Mouse (Mus musculus) hindbrain, embryonic 13.5 days (tissue): ENCODE measurements around the gene Cntn6. TPM values are rescaled to one million over a fixed set of nuclear protein-coding genes. Genes with fewer than 3 reads are reported as not detected.

Experiments used
- ATAC-seq: fragments of 200-750 bp; cut with Nextera tagmentation; 2 replicates; pipeline ENCODE4 v1.8.0; 2017; ENCODE audit warnings: moderate TSS enrichment; ENCODE audit not compliant: low FRiP score
- H3K27ac ChIP-seq: fragments of 300-500 bp; sonication (generic); 2 replicates; pipeline ENCODE4 v1.5.1; 2015; ENCODE audit warnings: inconsistent platforms, mild to moderate bottlenecking, moderate library complexity
- H3K27me3 ChIP-seq: fragments of 300-500 bp; sonication (generic); 2 replicates; pipeline ENCODE4 v1.6.1; 2015; ENCODE audit warnings: mild to moderate bottlenecking, inconsistent platforms
- H3K36me3 ChIP-seq: fragments of 300-500 bp; sonication (generic); 2 replicates; pipeline ENCODE4 v1.6.1; 2015; ENCODE audit warnings: mild to moderate bottlenecking, inconsistent platforms
- H3K4me1 ChIP-seq: fragments of 300-500 bp; sonication (generic); replicated peaks from 2 replicates; pipeline ENCODE4 v1.6.1; 2015; ENCODE audit warnings: inconsistent platforms
- H3K4me2 ChIP-seq: fragments of 300-500 bp; sonication (generic); 2 replicates; pipeline ENCODE4 v1.6.1; 2015; ENCODE audit warnings: inconsistent platforms, mild to moderate bottlenecking, moderate library complexity
- H3K4me3 ChIP-seq: fragments of 300-500 bp; sonication (generic); 2 replicates; pipeline ENCODE4 v1.5.1; 2015; ENCODE audit warnings: mild to moderate bottlenecking, inconsistent platforms
- H3K9ac ChIP-seq: fragments of 300-500 bp; sonication (generic); 2 replicates; pipeline ENCODE4 v1.6.1; 2015; ENCODE audit warnings: mild to moderate bottlenecking, inconsistent platforms
- H3K9me3 ChIP-seq: fragments of 300-500 bp; sonication (generic); 2 replicates; pipeline ENCODE4 v1.6.1; 2016; ENCODE audit warnings: inconsistent platforms
- WGBS: fragments of 180-500 bp; shearing (Covaris S2); methylation state at CpG from one replicate; pipeline ENCODE4 v1.1.7; 2015; 5-methylcytosine and 5-hydroxymethylcytosine counted together
- polyA plus RNA-seq: library from polyadenylated mRNA; unstranded; fragments of >200 nt; fragmentation: Nextera tagmentation; extraction: Ambion mirVana; gene quantifications from 2 replicates; pipeline ENCODE4 v1.2.1, GENCODE M21; 2015

Cntn6 gene
- polyA plus RNA-seq, 1 experiment from 2014 or later, result 4.6 TPM

DNA sequence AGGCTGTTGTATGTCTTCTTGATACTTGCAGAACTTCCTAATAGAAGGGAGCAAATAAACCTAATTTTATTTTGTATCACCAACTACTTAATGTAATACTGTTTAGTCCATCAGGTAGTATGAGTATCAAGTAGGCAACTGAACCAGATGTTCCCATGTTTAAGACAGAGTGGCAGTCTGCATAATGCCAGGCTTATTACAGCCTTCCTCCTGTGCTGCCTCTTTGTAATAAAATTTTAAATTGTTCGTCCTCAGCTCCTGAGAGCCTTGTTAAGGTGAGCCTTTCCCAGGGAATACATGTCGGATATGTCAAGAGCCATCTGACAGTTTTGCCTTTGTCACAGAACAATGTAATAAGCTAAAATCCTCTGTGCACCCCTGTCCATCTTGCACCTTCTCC is 294.9 kb downstream of the Cntn6 start:
- Histone ChIP-seq H3K4me1 (no peaks in the 10 kb centered on the region), H3K4me3 (no peak overlapping the region), H3K27me3 (no peaks in the 10 kb centered on the region), H3K4me2 (no peak overlapping the region), H3K9ac (no peak overlapping the region), H3K36me3 (no peaks in the 10 kb centered on the region), H3K27ac (no peak overlapping the region), H3K9me3 (no peaks in the 10 kb centered on the region)
- 69% methylated on average over 2 of the region's 2 CpGs for WGBS
- no peak for ATAC-seq

DNA sequence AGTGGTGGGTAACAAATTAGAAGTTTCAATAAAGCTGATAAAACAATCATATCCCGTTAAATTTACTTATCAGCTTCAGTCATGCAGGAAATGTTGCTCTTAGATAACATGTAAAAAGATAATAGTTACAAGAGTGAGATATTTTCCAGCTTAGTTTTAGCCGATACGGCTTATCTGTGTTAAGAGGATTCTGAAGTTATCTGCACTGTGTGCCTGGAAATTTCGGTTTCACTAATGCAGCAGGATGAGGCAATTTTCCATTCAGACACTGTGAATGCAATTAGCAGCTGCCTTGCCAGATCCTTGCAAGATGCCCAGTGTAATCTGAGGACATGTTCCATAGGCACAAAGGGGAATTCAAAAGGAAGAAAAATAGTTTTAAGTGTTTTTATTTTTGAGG is 315.9 kb downstream of the Cntn6 start:
- H3K4me3 ChIP-seq, result no peak overlapping the region
- no peak for ATAC-seq
- H3K36me3 ChIP-seq, result no peaks in the 10 kb centered on the region
- no peaks in the 10 kb centered on the region for H3K9me3 ChIP-seq
- H3K4me1 ChIP-seq, result no peaks in the 10 kb centered on the region
- no peak overlapping the region for H3K4me2 ChIP-seq
- no peaks in the 10 kb centered on the region for H3K27me3 ChIP-seq
- 73% methylated on average over 4 of the region's 4 CpGs for WGBS
- no peak overlapping the region for H3K27ac ChIP-seq
- H3K9ac ChIP-seq, result no peak overlapping the region

DNA sequence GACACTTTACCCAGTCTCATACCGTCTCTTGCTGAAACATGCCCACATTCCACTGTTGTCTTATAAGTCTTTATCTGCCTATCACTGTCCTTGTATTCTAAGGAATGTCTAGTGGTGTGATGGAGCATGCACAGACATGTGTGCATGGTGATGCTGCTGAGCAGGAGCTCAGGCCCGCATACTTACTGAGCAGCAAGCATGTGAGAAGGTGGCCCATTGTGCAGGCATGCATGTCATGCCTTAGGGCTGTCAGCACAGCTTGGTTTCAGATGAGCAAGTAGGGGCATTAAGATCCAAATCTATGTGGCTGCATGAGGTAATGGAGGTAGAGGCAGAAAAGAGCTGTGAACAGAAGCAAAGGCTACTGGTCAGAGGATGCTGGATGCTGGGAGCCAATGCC is 323.0 kb downstream of the Cntn6 start:
- Histone ChIP-seq H3K4me1 (no peaks in the 10 kb centered on the region), H3K9ac (no peak overlapping the region), H3K4me3 (no peak overlapping the region), H3K27ac (no peak overlapping the region), H3K4me2 (no peak overlapping the region), H3K27me3 (no peaks in the 10 kb centered on the region), H3K9me3 (no peaks in the 10 kb centered on the region), H3K36me3 (no peaks in the 10 kb centered on the region)
- WGBS, result 85% methylated on average over 2 of the region's 2 CpGs
- ATAC-seq, result no peak

DNA sequence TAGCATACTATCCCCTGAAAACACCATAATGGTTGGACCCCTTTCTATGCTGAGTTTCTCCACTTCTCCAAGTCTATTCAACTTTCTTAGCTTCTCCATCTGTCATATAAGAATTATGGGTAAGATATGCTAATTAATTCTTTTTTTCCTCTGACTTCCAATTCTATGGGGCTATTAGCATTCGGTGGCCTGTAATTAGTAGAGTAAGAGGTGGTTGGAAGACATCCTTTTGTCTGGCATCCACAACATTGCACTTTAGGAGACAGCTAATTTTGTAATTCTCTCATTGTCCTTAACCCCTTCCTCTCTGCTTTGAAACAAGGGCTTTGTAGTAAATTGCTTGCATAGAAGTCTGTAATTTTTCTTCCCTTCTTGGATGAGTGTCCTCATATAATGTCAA is 387.1 kb downstream of the Cntn6 start:
- H3K4me3 ChIP-seq, result no peak overlapping the region
- H3K9ac ChIP-seq, result no peak overlapping the region
- no peak for ATAC-seq
- WGBS, result 32% methylated on average over 1 of the region's 1 CpGs
- H3K4me2 ChIP-seq, result no peak overlapping the region
- H3K36me3 ChIP-seq, result no peaks in the 10 kb centered on the region
- H3K9me3 ChIP-seq, result no peaks in the 10 kb centered on the region
- no peak overlapping the region for H3K27ac ChIP-seq
- no peaks in the 10 kb centered on the region for H3K4me1 ChIP-seq
- no peaks in the 10 kb centered on the region for H3K27me3 ChIP-seq

DNA sequence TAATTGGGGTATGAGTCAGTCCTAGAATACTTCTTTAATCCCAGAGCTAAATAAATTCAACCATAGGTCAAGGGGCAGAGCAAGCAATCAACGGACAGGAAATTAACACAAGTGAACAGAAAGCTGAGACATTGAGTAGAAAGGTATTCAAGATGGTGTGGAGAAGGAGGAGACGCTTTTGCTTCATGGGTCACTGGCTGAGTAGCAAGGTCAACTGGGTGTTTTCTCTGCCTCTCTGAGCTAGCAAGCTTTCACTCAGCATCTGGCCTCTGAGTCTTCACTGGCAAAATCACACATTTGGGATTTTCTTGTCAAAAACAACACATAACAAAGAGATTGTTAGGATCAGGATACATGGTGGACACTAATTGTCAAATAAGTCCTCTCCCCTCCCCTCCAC is 391.4 kb downstream of the Cntn6 start:
- Histone ChIP-seq H3K4me2 (no peak overlapping the region), H3K9me3 (no peaks in the 10 kb centered on the region), H3K9ac (no peak overlapping the region), H3K4me1 (no peaks in the 10 kb centered on the region), H3K27me3 (no peaks in the 10 kb centered on the region), H3K27ac (no peak overlapping the region), H3K36me3 (no peaks in the 10 kb centered on the region), H3K4me3 (no peak overlapping the region)
- ATAC-seq, result no peak
- WGBS, result 29% methylated on average over 2 of the region's 2 CpGs

DNA sequence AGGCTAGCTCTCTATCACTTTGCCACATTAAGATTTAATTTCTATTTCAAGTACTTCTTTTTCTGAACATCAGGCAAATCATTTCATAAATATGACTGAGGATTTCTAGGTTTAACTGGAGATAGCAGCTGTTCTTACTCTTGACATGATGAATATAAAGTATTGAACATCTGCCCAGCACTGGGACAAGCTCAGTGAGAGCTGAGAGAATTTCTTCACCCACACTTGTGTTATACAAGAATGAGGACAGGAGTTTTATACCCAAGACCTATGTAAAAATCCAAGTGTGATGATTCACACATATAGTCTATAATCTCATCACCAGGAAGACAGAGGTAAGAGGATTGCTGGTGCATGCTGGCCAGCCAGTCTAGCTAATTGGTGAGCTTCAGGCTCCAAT is 393.2 kb downstream of the Cntn6 start:
- Histone ChIP-seq H3K27ac (no peak overlapping the region), H3K27me3 (no peaks in the 10 kb centered on the region), H3K9ac (no peak overlapping the region), H3K9me3 (no peaks in the 10 kb centered on the region), H3K4me2 (no peak overlapping the region), H3K4me1 (no peaks in the 10 kb centered on the region), H3K36me3 (no peaks in the 10 kb centered on the region), H3K4me3 (no peak overlapping the region)
- no peak for ATAC-seq

DNA sequence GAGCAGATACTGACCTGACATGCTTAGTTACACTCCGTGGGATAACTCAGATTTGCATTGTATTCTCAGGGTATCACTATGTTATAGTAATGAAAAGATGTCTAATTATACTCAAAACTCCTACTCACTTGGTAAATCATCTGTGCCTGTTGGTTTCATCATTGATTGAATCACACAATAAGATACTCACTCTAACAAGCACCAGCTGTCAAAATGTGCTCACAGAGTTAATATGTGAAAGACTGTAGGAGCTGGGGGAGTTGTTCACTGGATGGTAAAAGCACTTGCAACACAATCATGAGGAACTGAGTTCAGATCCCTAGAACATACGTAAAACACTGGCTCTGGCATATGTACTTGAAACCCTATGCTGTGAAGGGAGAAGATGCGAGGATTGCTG is 398.5 kb downstream of the Cntn6 start:
- Histone ChIP-seq H3K4me1 (no peaks in the 10 kb centered on the region), H3K27ac (no peak overlapping the region), H3K4me2 (no peak overlapping the region), H3K27me3 (no peaks in the 10 kb centered on the region), H3K36me3 (no peaks in the 10 kb centered on the region), H3K4me3 (no peak overlapping the region), H3K9ac (no peak overlapping the region), H3K9me3 (no peaks in the 10 kb centered on the region)
- WGBS, result 88% methylated on average over 3 of the region's 3 CpGs
- ATAC-seq, result no peak
